Mouse (Mus musculus): Measurements from ENCODE around the gene Apoa1. TPM values are rescaled to one million over a fixed set of nuclear protein-coding genes. Genes with fewer than 3 reads are reported as not detected.

The Apoa1 gene
- polyA plus RNA-seq, 1 experiment from 2014 or later: 318 TPM

DNA sequence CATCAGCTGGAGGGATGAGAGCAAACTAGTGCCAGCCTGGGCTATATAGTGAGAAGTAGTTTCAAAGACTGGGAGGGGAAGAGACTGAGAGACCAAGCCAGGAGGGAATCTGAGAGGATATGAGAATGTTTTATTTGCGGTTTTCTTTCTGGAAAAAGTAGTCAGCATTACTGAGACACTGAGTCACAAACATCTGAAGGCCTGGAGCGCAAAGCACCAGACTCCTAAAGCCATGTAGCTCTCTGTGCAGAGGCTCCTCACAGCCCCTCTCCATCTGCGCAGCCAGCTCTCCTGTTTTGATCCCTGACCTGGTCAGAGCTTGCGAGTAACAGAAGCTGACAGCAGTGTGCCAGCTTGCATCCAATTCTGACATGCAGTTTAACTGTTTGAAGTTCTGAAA, 40.0 kb upstream of the Apoa1 start:
- Histone ChIP-seq H3K4me2 (replicated peaks; ENCODE audit: low read depth) (no peak overlapping the region), H3K36me3 (ENCODE audit: control insufficient read depth, insufficient read depth, low read length) (no peaks in the 10 kb centered on the region), H3K27me3 (ENCODE audit: control insufficient read depth, insufficient read depth, low read length) (no peaks in the 10 kb centered on the region), H3K9me3 (ENCODE audit: control insufficient read depth, low read length) (no peaks in the 10 kb centered on the region), H3K4me3 (ENCODE audit: low read depth, low read length) (no peak overlapping the region), H3K27ac (replicated peaks) (no peak overlapping the region), H3K4me1 (replicated peaks; ENCODE audit: control insufficient read depth, insufficient read depth) (no peaks in the 10 kb centered on the region), H3K9ac (ENCODE audit: low read length) (no peak overlapping the region)
- ATAC-seq (ENCODE audit: low FRiP score, low TSS enrichment) (no peak), DNase-seq (ENCODE audit: low spot score) (no peak)
- TF ChIP-seq CTCF (IDR thresholded peaks at IDR 0.05; ENCODE audit: low read depth) (no peak), EP300 (optimal IDR thresholded peaks at IDR 0.05) (no peak)
- 77% methylated on average over 4 of the region's 4 CpGs for WGBS

DNA sequence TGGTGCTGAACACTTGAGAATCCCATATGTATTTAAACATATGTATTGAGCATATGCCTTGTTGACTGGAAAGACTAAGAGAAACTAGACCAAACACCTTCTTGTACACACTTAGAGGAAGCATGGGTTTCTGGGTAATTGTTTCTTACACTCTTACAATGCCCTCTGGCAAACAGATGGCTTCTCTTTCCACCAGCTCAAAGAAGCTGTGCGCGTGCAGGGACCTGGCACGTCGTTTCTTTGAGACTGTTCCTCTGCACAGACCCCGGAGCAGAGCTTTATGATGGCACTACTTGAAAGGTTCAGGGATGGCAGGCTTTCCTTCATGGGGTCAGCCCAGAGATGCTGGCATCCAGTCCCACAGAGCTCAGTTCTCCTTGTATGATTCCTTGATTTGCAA, 39.4 kb upstream of the Apoa1 start:
- H3K9ac ChIP-seq (ENCODE audit: low read length): no peak overlapping the region
- H3K27me3 ChIP-seq (ENCODE audit: control insufficient read depth, insufficient read depth, low read length): no peaks in the 10 kb centered on the region
- H3K9me3 ChIP-seq (ENCODE audit: control insufficient read depth, low read length): no peaks in the 10 kb centered on the region
- ATAC-seq (ENCODE audit: low FRiP score, low TSS enrichment) (no peak), DNase-seq (ENCODE audit: low spot score) (no peak)
- no peaks in the 10 kb centered on the region for H3K36me3 ChIP-seq (ENCODE audit: control insufficient read depth, insufficient read depth, low read length)
- 80% methylated on average over 5 of the region's 5 CpGs for WGBS
- no peak for TF ChIP-seq CTCF (IDR thresholded peaks at IDR 0.05; ENCODE audit: low read depth)
- TF ChIP-seq EP300 (optimal IDR thresholded peaks at IDR 0.05): no peak
- H3K4me2 ChIP-seq (replicated peaks; ENCODE audit: low read depth): no peak overlapping the region
- H3K4me3 ChIP-seq (ENCODE audit: low read depth, low read length): no peak overlapping the region
- no peak overlapping the region for H3K27ac ChIP-seq (replicated peaks)
- H3K4me1 ChIP-seq (replicated peaks; ENCODE audit: control insufficient read depth, insufficient read depth): no peaks in the 10 kb centered on the region

DNA sequence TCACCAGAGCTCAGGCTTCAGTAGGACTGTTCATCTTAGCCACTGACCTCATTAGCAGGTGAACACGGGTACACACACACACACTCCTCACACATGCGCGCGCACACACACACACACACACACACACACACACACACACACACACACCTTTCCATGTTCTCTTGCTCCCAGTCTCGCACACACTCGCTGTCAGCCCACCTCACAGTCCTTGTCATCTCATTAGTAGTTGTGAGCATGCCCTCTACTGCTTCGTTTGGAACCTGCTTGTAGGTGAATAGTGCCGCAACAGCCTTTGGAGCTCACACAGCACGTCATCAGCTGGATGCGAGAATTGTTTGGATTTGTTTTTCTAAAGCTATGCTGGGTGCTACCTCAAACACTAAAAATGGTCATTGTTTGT, 39.0 kb upstream of the Apoa1 start:
- ATAC-seq (ENCODE audit: low FRiP score, low TSS enrichment) (no peak), DNase-seq (ENCODE audit: low spot score) (no peak)
- H3K4me2 ChIP-seq (replicated peaks; ENCODE audit: low read depth): no peak overlapping the region
- H3K4me3 ChIP-seq (ENCODE audit: low read depth, low read length): no peak overlapping the region
- H3K36me3 ChIP-seq (ENCODE audit: control insufficient read depth, insufficient read depth, low read length): no peaks in the 10 kb centered on the region
- H3K9ac ChIP-seq (ENCODE audit: low read length): no peak overlapping the region
- no peaks in the 10 kb centered on the region for H3K9me3 ChIP-seq (ENCODE audit: control insufficient read depth, low read length)
- no peaks in the 10 kb centered on the region for H3K27me3 ChIP-seq (ENCODE audit: control insufficient read depth, insufficient read depth, low read length)
- WGBS: 82% methylated on average over 10 of the region's 10 CpGs
- no peaks in the 10 kb centered on the region for H3K4me1 ChIP-seq (replicated peaks; ENCODE audit: control insufficient read depth, insufficient read depth)
- TF ChIP-seq CTCF (IDR thresholded peaks at IDR 0.05; ENCODE audit: low read depth) (peak; percentile 36), EP300 (optimal IDR thresholded peaks at IDR 0.05) (no peak)
- H3K27ac ChIP-seq (replicated peaks): no peak overlapping the region

DNA sequence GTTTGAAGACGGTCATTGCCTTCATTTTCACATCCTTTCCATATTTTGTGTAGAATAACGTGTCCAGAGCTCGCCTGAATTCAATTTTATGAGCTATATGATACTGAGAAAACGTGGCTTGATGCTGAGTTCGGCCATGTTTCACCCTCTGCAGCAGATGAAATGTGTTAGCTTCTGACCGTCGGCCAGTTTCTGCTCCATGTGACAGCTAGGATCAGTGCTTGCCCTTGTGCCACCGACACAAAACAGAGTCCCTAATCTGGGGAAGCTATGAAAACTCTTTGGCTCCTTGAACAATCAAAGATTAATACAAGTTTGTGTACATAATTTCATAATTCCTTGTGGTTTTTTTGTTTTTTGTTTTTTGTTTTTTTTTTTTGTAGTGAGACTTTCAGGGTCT, 37.1 kb upstream of the Apoa1 start:
- TF ChIP-seq EP300 (optimal IDR thresholded peaks at IDR 0.05) (no peak), CTCF (IDR thresholded peaks at IDR 0.05; ENCODE audit: low read depth) (no peak)
- DNase-seq (ENCODE audit: low spot score) (no peak), ATAC-seq (ENCODE audit: low FRiP score, low TSS enrichment) (no peak)
- H3K36me3 ChIP-seq (ENCODE audit: control insufficient read depth, insufficient read depth, low read length): peaks cover 7% of the 10 kb centered on the region; the same call in 1 of the 2 replicates
- H3K4me1 ChIP-seq (replicated peaks; ENCODE audit: control insufficient read depth, insufficient read depth): no peaks in the 10 kb centered on the region
- no peak overlapping the region for H3K9ac ChIP-seq (ENCODE audit: low read length)
- H3K4me3 ChIP-seq (ENCODE audit: low read depth, low read length): no peak overlapping the region
- 57% methylated on average over 8 of the region's 8 CpGs for WGBS
- H3K9me3 ChIP-seq (ENCODE audit: control insufficient read depth, low read length): no peaks in the 10 kb centered on the region
- H3K4me2 ChIP-seq (replicated peaks; ENCODE audit: low read depth): no peak overlapping the region
- no peak overlapping the region for H3K27ac ChIP-seq (replicated peaks)
- no peaks in the 10 kb centered on the region for H3K27me3 ChIP-seq (ENCODE audit: control insufficient read depth, insufficient read depth, low read length)

DNA sequence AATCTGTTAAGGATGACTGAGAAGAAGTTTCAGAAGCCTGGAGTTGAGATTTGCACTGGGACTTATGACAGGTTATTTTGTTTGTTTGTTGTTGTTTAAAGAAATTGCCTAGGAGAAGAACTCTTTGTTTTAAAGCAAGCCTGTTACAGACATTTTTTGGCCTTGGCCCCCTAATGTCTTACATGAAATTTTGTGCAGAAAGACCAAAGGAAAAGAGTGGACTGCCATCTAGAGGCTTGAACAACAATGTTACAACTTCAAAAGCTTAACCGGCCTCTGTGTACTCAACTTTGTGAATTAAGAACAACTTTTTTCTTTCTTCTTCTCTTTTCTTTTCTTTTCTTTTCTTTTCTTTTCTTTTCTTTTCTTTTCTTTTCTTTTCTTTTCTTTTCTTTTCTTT, 36.7 kb upstream of the Apoa1 start:
- DNase-seq (ENCODE audit: low spot score) (no peak), ATAC-seq (ENCODE audit: low FRiP score, low TSS enrichment) (no peak)
- TF ChIP-seq EP300 (optimal IDR thresholded peaks at IDR 0.05): no peak
- peak; percentile 83 for TF ChIP-seq CTCF (IDR thresholded peaks at IDR 0.05; ENCODE audit: low read depth)
- Histone ChIP-seq H3K4me3 (ENCODE audit: low read depth, low read length) (no peak overlapping the region), H3K9ac (ENCODE audit: low read length) (no peak overlapping the region), H3K4me2 (replicated peaks; ENCODE audit: low read depth) (no peak overlapping the region), H3K9me3 (ENCODE audit: control insufficient read depth, low read length) (no peaks in the 10 kb centered on the region), H3K27me3 (ENCODE audit: control insufficient read depth, insufficient read depth, low read length) (no peaks in the 10 kb centered on the region), H3K36me3 (ENCODE audit: control insufficient read depth, insufficient read depth, low read length) (peaks cover 7% of the 10 kb centered on the region; the same call in 1 of the 2 replicates), H3K27ac (replicated peaks) (no peak overlapping the region), H3K4me1 (replicated peaks; ENCODE audit: control insufficient read depth, insufficient read depth) (no peaks in the 10 kb centered on the region)
- WGBS: 17% methylated on average over 1 of the region's 1 CpGs

DNA sequence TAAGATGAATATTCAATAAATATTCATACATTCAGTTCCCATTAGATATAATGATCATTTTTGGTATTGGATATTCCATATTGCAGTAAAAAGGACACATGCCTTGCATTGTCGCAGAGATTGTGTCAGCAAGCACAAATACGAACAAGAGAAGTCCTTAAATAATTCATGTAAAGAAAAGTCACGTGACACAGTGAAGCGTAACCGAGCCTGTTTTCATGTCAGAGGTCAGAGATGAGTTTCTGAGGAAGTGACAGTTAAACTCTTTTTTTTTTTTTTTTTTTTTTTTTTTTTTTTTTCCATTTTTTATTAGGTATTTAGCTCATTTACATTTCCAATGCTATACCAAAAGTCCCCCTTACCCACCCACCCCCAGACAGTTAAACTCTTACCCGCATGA, 35.7 kb upstream of the Apoa1 start:
- H3K9me3 ChIP-seq (ENCODE audit: control insufficient read depth, low read length): no peaks in the 10 kb centered on the region
- no peak for DNase-seq (ENCODE audit: low spot score)
- TF ChIP-seq CTCF (IDR thresholded peaks at IDR 0.05; ENCODE audit: low read depth) (no peak), EP300 (optimal IDR thresholded peaks at IDR 0.05) (no peak)
- H3K27me3 ChIP-seq (ENCODE audit: control insufficient read depth, insufficient read depth, low read length): no peaks in the 10 kb centered on the region
- H3K4me2 ChIP-seq (replicated peaks; ENCODE audit: low read depth): no peak overlapping the region
- no peaks in the 10 kb centered on the region for H3K4me1 ChIP-seq (replicated peaks; ENCODE audit: control insufficient read depth, insufficient read depth)
- no peak for ATAC-seq (ENCODE audit: low FRiP score, low TSS enrichment)
- no peak overlapping the region for H3K9ac ChIP-seq (ENCODE audit: low read length)
- no peak overlapping the region for H3K4me3 ChIP-seq (ENCODE audit: low read depth, low read length)
- H3K27ac ChIP-seq (replicated peaks): no peak overlapping the region
- 83% methylated on average over 6 of the region's 6 CpGs for WGBS
- H3K36me3 ChIP-seq (ENCODE audit: control insufficient read depth, insufficient read depth, low read length): peaks cover 7% of the 10 kb centered on the region; the same call in 1 of the 2 replicates

Data from stomach, postnatal 0 days (tissue).